Mouse (Mus musculus): ENCODE data around the gene Tmem151b. TPM values are rescaled to one million over a fixed set of nuclear protein-coding genes. Genes with fewer than 3 reads are reported as not detected.

Tmem151b gene
- total and polyA plus RNA-seq, 3 experiments: under 0.01 TPM; not detected in 2

- no peak for ATAC-seq (ENCODE audit: extremely low read depth, insufficient number of reproducible peaks, low FRiP score, poor library complexity, severe bottlenecking)
- no peaks in the 10 kb centered on the region for H3K36me3 ChIP-seq (replicated peaks)
- no peaks in the 10 kb centered on the region for H3K4me1 ChIP-seq (ENCODE audit: insufficient read depth, low read depth, low read length)
- H3K27me3 ChIP-seq (ENCODE audit: insufficient read depth, low read length): peaks cover 42% of the 10 kb centered on the region
- DNase-seq (ENCODE audit: low spot score): peak; percentile 39
- no peaks in the 10 kb centered on the region for H3K9me3 ChIP-seq (replicated peaks)
- H3K4me3 ChIP-seq (ENCODE audit: low read depth, low read length): no peak overlapping the region
- TF ChIP-seq POLR2AphosphoS5 (IDR thresholded peaks at IDR 0.05; ENCODE audit: insufficient replicate concordance, low read depth, low read length): no peak
- no peak for TF ChIP-seq TAL1 (conservative IDR thresholded peaks at IDR 0.05; ENCODE audit: low read depth, low read length)
- no peak for TF ChIP-seq CTCF (IDR thresholded peaks at IDR 0.05; ENCODE audit: low read depth, low read length)
- no peak for TF ChIP-seq GATA2 (IDR thresholded peaks at IDR 0.05; ENCODE audit: borderline replicate concordance, low read depth, low read length)
- no peak for TF ChIP-seq GATA1 (IDR thresholded peaks at IDR 0.05; ENCODE audit: borderline replicate concordance, low read length)
Observed at GRCm38 (mm10) chr17:45536264-45536663, 13.2 kb downstream of the Tmem151b start.

- Histone ChIP-seq H3K4me3 (ENCODE audit: low read depth, low read length) (no peak overlapping the region), H3K4me1 (ENCODE audit: insufficient read depth, low read depth, low read length) (no peaks in the 10 kb centered on the region), H3K27me3 (ENCODE audit: insufficient read depth, low read length) (peaks cover 44% of the 10 kb centered on the region), H3K36me3 (replicated peaks) (no peaks in the 10 kb centered on the region), H3K9me3 (replicated peaks) (no peaks in the 10 kb centered on the region)
- ATAC-seq (ENCODE audit: extremely low read depth, insufficient number of reproducible peaks, low FRiP score, poor library complexity, severe bottlenecking) (no peak), DNase-seq (ENCODE audit: low spot score) (no peak)
- TF ChIP-seq GATA1 (IDR thresholded peaks at IDR 0.05; ENCODE audit: borderline replicate concordance, low read length) (no peak), GATA2 (IDR thresholded peaks at IDR 0.05; ENCODE audit: borderline replicate concordance, low read depth, low read length) (no peak)
Observed at GRCm38 (mm10) chr17:45532896-45533295, 16.6 kb downstream of the Tmem151b start.

- H3K27me3 ChIP-seq (ENCODE audit: insufficient read depth, low read length): peaks cover 42% of the 10 kb centered on the region
- H3K4me1 ChIP-seq (ENCODE audit: insufficient read depth, low read depth, low read length): no peaks in the 10 kb centered on the region
- no peaks in the 10 kb centered on the region for H3K9me3 ChIP-seq (replicated peaks)
- no peak for ATAC-seq (ENCODE audit: extremely low read depth, insufficient number of reproducible peaks, low FRiP score, poor library complexity, severe bottlenecking)
- H3K36me3 ChIP-seq (replicated peaks): no peaks in the 10 kb centered on the region
- TF ChIP-seq POLR2AphosphoS5 (IDR thresholded peaks at IDR 0.05; ENCODE audit: insufficient replicate concordance, low read depth, low read length) (no peak), GATA2 (IDR thresholded peaks at IDR 0.05; ENCODE audit: borderline replicate concordance, low read depth, low read length) (no peak), GATA1 (IDR thresholded peaks at IDR 0.05; ENCODE audit: borderline replicate concordance, low read length) (no peak), CTCF (IDR thresholded peaks at IDR 0.05; ENCODE audit: low read depth, low read length) (no peak), TAL1 (conservative IDR thresholded peaks at IDR 0.05; ENCODE audit: low read depth, low read length) (no peak)
- DNase-seq (ENCODE audit: low spot score): no peak
- H3K4me3 ChIP-seq (ENCODE audit: low read depth, low read length): no peak overlapping the region
Observed at GRCm38 (mm10) chr17:45530346-45530782, 19.1 kb downstream of the Tmem151b start.

GRCm38 (mm10) chr17:45526571-45526970 lies 22.9 kb downstream of the Tmem151b start:
- Histone ChIP-seq H3K36me3 (replicated peaks) (peaks cover under 1% of the 10 kb centered on the region), H3K9me3 (replicated peaks) (no peaks in the 10 kb centered on the region), H3K27me3 (ENCODE audit: insufficient read depth, low read length) (peaks cover 40% of the 10 kb centered on the region), H3K4me3 (ENCODE audit: low read depth, low read length) (no peak overlapping the region), H3K4me1 (ENCODE audit: insufficient read depth, low read depth, low read length) (no peaks in the 10 kb centered on the region)
- ATAC-seq (ENCODE audit: extremely low read depth, insufficient number of reproducible peaks, low FRiP score, poor library complexity, severe bottlenecking) (no peak), DNase-seq (ENCODE audit: low spot score) (no peak)
- TF ChIP-seq GATA1 (IDR thresholded peaks at IDR 0.05; ENCODE audit: borderline replicate concordance, low read length) (no peak), CTCF (IDR thresholded peaks at IDR 0.05; ENCODE audit: low read depth, low read length) (no peak), GATA2 (IDR thresholded peaks at IDR 0.05; ENCODE audit: borderline replicate concordance, low read depth, low read length) (no peak), TAL1 (conservative IDR thresholded peaks at IDR 0.05; ENCODE audit: low read depth, low read length) (no peak), POLR2AphosphoS5 (IDR thresholded peaks at IDR 0.05; ENCODE audit: insufficient replicate concordance, low read depth, low read length) (no peak)

- peaks cover 33% of the 10 kb centered on the region for H3K27me3 ChIP-seq (ENCODE audit: insufficient read depth, low read length)
- ATAC-seq (ENCODE audit: extremely low read depth, insufficient number of reproducible peaks, low FRiP score, poor library complexity, severe bottlenecking) (no peak), DNase-seq (ENCODE audit: low spot score) (no peak)
- H3K4me3 ChIP-seq (ENCODE audit: low read depth, low read length): no peak overlapping the region
- 0 out of 2 replicates have a peak, but pooled peaks cover 2% of the 10 kb centered on the region for H3K4me1 ChIP-seq (ENCODE audit: insufficient read depth, low read depth, low read length)
- TF ChIP-seq CTCF (IDR thresholded peaks at IDR 0.05; ENCODE audit: low read depth, low read length) (no peak), TAL1 (conservative IDR thresholded peaks at IDR 0.05; ENCODE audit: low read depth, low read length) (no peak), GATA1 (IDR thresholded peaks at IDR 0.05; ENCODE audit: borderline replicate concordance, low read length) (no peak), GATA2 (IDR thresholded peaks at IDR 0.05; ENCODE audit: borderline replicate concordance, low read depth, low read length) (no peak), POLR2AphosphoS5 (IDR thresholded peaks at IDR 0.05; ENCODE audit: insufficient replicate concordance, low read depth, low read length) (no peak)
- no peaks in the 10 kb centered on the region for H3K9me3 ChIP-seq (replicated peaks)
- H3K36me3 ChIP-seq (replicated peaks): peaks cover 16% of the 10 kb centered on the region
Observed at GRCm38 (mm10) chr17:45524961-45525360, 24.5 kb downstream of the Tmem151b start.

GRCm38 (mm10) chr17:45523263-45523662 lies 26.2 kb downstream of the Tmem151b start, which contains the start of gene Tcte1:
Gene Tcte1, plus strand, starts transcription at chr17:45523434.
- Histone ChIP-seq H3K9me3 (replicated peaks) (no peaks in the 10 kb centered on the region), H3K4me3 (ENCODE audit: low read depth, low read length) (no peak within 1 kb of the TSS), H3K27me3 (ENCODE audit: insufficient read depth, low read length) (peaks cover 28% of the 10 kb centered on the region), H3K4me1 (ENCODE audit: insufficient read depth, low read depth, low read length) (0 out of 2 replicates have a peak, but pooled peaks cover 2% of the 10 kb centered on the region), H3K36me3 (replicated peaks) (peaks cover 33% of the 10 kb centered on the region)
- TF ChIP-seq GATA2 (IDR thresholded peaks at IDR 0.05; ENCODE audit: borderline replicate concordance, low read depth, low read length) (no peak), GATA1 (IDR thresholded peaks at IDR 0.05; ENCODE audit: borderline replicate concordance, low read length) (no peak), CTCF (IDR thresholded peaks at IDR 0.05; ENCODE audit: low read depth, low read length) (no peak), POLR2AphosphoS5 (IDR thresholded peaks at IDR 0.05; ENCODE audit: insufficient replicate concordance, low read depth, low read length) (no peak), TAL1 (conservative IDR thresholded peaks at IDR 0.05; ENCODE audit: low read depth, low read length) (no peak)
- ATAC-seq (ENCODE audit: extremely low read depth, insufficient number of reproducible peaks, low FRiP score, poor library complexity, severe bottlenecking): no peak
- DNase-seq (ENCODE audit: low spot score): no peak
